38 mouse cellular contexts compared by ENCODE assay signal in the genomic region with DNA sequence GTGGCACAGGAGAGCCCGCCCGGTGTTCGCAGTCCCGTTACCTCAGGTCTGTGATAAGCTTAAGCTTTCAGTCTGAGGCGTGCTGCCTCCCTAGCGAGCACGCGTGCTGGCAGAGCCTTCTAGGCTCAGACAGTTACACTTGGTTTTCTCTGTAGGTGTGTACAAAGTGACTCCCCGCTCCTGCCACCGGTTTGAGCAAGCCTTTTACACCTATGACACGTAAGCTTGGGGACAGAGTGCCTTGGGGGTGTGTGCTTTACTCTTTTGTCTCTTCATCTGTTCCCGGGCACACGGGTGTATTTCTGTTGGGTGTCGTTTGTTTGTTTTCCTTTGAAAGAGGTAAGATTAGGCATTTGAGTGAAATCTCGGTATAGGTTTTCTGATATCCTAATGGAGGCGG. TPM values are rescaled to one million over a fixed set of nuclear protein-coding genes. Genes with fewer than 3 reads are reported as not detected.
"Had no signal": no experiment of that assay in that cellular context is flagged by ENCODE, and none has a peak within 500 bp of the region (broad histone marks: within the 10 kb centered on the region; RNA-seq: fewer than 3 reads in every experiment).

No protein-coding gene starts in this region.

- H3K4me1 ChIP-seq: limb, embryonic 10.5 days; limb, embryonic 12.5 days; limb, embryonic 13.5 days; limb, embryonic 15.5 days; liver, embryonic 12.5 days; liver, embryonic 13.5 days; liver, embryonic 15.5 days; lung, embryonic 15.5 days; midbrain, embryonic 10.5 days; midbrain, embryonic 12.5 days; midbrain, embryonic 13.5 days; midbrain, embryonic 15.5 days had no signal

- H3K27me3 ChIP-seq: limb, embryonic 12.5 days; limb, embryonic 13.5 days; limb, embryonic 15.5 days; liver, embryonic 12.5 days; liver, embryonic 13.5 days; liver, embryonic 15.5 days; lung, embryonic 15.5 days; megakaryocyte, embryonic 14.5 days; midbrain, embryonic 12.5 days; midbrain, embryonic 13.5 days; midbrain, embryonic 15.5 days had no signal

- H3K4me2 ChIP-seq: limb, embryonic 12.5 days; limb, embryonic 13.5 days; limb, embryonic 15.5 days; liver, embryonic 11.5 days; liver, embryonic 12.5 days; liver, embryonic 13.5 days; liver, embryonic 15.5 days; lung, embryonic 14.5 days; lung, embryonic 15.5 days; midbrain, embryonic 11.5 days; midbrain, embryonic 12.5 days; midbrain, embryonic 13.5 days; midbrain, embryonic 15.5 days had no signal

- ATAC-seq: liver, embryonic 12.5 days; liver, postnatal 0 days; lung, postnatal 0 days; midbrain, embryonic 13.5 days; midbrain, embryonic 15.5 days; midbrain, embryonic 16.5 days had no signal

- H3K27ac ChIP-seq: left cerebral cortex, adult 2 months; limb, embryonic 10.5 days; limb, embryonic 12.5 days; limb, embryonic 13.5 days; limb, embryonic 15.5 days; liver, embryonic 12.5 days; liver, embryonic 13.5 days; liver, embryonic 14.5 days; liver, embryonic 15.5 days; lung, embryonic 15.5 days; macrophage; midbrain, embryonic 10.5 days; midbrain, embryonic 12.5 days; midbrain, embryonic 13.5 days; midbrain, embryonic 15.5 days had no signal

- DNase-seq: left cerebral cortex, postnatal 4 days; liver; liver, embryonic 13.5 days; liver, postnatal 0 days; lung, adult 18-20 months; lung, adult 2 months; lung, embryonic 14.5 days; lung, postnatal 10 days; lung, postnatal 14 days; lung, postnatal 36 days; lung, postnatal 4 days; midbrain, embryonic 14.5 days had no signal

- H3K9me3 ChIP-seq: limb, embryonic 10.5 days; limb, embryonic 12.5 days; limb, embryonic 13.5 days; limb, embryonic 15.5 days; liver, embryonic 12.5 days; liver, embryonic 13.5 days; liver, embryonic 15.5 days; lung, embryonic 15.5 days; megakaryocyte, embryonic 14.5 days; midbrain, embryonic 10.5 days; midbrain, embryonic 12.5 days; midbrain, embryonic 13.5 days; midbrain, embryonic 15.5 days had no signal

- H3K9ac ChIP-seq: limb, embryonic 12.5 days; limb, embryonic 13.5 days; limb, embryonic 15.5 days; liver, embryonic 12.5 days; liver, embryonic 13.5 days; liver, embryonic 14.5 days; liver, embryonic 15.5 days; liver, postnatal 0 days; lung, embryonic 14.5 days; lung, embryonic 15.5 days; midbrain, embryonic 12.5 days; midbrain, embryonic 13.5 days; midbrain, embryonic 15.5 days had no signal

- H3K4me3 ChIP-seq: left cerebral cortex, adult 2 months; limb, embryonic 10.5 days; limb, embryonic 12.5 days; limb, embryonic 13.5 days; limb, embryonic 15.5 days; liver, embryonic 12.5 days; liver, embryonic 13.5 days; liver, embryonic 15.5 days; lung, embryonic 15.5 days; megakaryocyte, embryonic 14.5 days; midbrain, embryonic 10.5 days; midbrain, embryonic 12.5 days; midbrain, embryonic 13.5 days; midbrain, embryonic 15.5 days; myocyte had no signal

RNA-seq across cellular contexts. Expression of gene Abcc6, which starts 31.5 kb away (rescaled TPM):
- total RNA-seq: megakaryocyte progenitor cell, adult 5-6 weeks; megakaryocyte, adult 5-6 weeks; megakaryocyte-erythroid progenitor cell, adult 5-6 weeks; monocyte, adult 5-6 weeks had no signal
- polyA plus RNA-seq: macrophage, myocyte had no signal

RNA-seq across cellular contexts. Expression of gene Kcnj11, which starts 39.0 kb away (rescaled TPM):
- total RNA-seq: liver, adult 2 months; megakaryocyte progenitor cell, adult 5-6 weeks; megakaryocyte, adult 5-6 weeks; megakaryocyte-erythroid progenitor cell, adult 5-6 weeks; monocyte, adult 5-6 weeks had no signal
- polyA plus RNA-seq: limb, embryonic 11.5 days; liver, adult 2 months; liver, embryonic 11.5 days; liver, embryonic 12.5 days; liver, embryonic 13.5 days; liver, postnatal 0 days; lung, embryonic 14.5 days; macrophage had no signal
